Mouse (Mus musculus) heart, adult 2 months (tissue): ENCODE measurements at regions not wholly inside any gene's neighbourhood (a gene's known extent, or its start where the extent isn't known, plus 50 kb on each side); places are given as distances from the start of the nearest gene placed in this dataset.

ENCODE experiments used
- CTCF ChIP-seq: fragments of 200-600 bp; IDR thresholded peaks from 2 replicates; pipeline ENCODE4 v1.8.1; 2022; ENCODE audit warnings: antibody characterized with exemption, mild to moderate bottlenecking, moderate library complexity
- EP300 ChIP-seq: fragments of 200-500 bp; IDR thresholded peaks from 2 replicates; pipeline ENCODE4 v1.6.1; 2011; ENCODE audit warnings: low read depth, low read length, control low read depth; ENCODE audit not compliant: insufficient read depth
- POLR2A ChIP-seq: fragments of 200-500 bp; IDR thresholded peaks from 2 replicates; pipeline ENCODE4 v1.6.1; 2011; ENCODE audit warnings: mild to moderate bottlenecking, low read depth, low read length, control low read depth; ENCODE audit not compliant: insufficient read depth

DNA sequence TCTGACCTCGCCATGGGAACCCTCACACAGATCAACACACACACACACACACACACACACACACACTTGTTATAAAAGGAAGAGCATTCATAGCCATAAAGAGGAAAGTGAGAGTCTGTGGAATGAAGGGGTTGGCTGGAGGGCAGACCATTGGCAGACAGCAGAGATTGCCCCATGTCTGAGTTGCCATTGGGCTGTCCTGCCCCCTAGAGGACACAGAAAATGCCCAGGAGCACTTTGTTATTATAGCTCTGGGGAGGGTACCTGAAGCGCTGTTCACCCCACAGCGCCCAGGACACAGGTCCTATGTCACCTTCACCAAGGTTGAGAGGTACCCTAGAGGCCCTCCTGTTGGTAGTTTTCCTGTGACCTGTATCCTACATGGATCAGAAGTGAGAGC lies 74.3 kb upstream of the Prelid3b start:
- TF ChIP-seq EP300: no peak
- TF ChIP-seq CTCF: peak; percentile 38
- TF ChIP-seq POLR2A: no peak
